Mouse (Mus musculus) T-helper 1 cell (primary cell): ENCODE measurements around the gene 4930432M17Rik.

Source experiments
- in situ Hi-C: fragments of 300-600 bp; cut with MboI, MseI; formaldehyde crosslinking; loops from one replicate; pipeline ENCODE4 v1.15.1; 2025; ENCODE audit warnings: high pct_unique_total_duplicates

The 4930432M17Rik gene

GRCm38 (mm10) chr3:121707106-121707505 is 36.5 kb downstream of the 4930432M17Rik start:
- in situ Hi-C loops = no loop called here

- in situ Hi-C loops = no loop called here
These were observed 40.5 kb downstream of the 4930432M17Rik start for GRCm38 (mm10) chr3:121710894-121711531.

GRCm38 (mm10) chr3:121712222-121712621 is 41.7 kb downstream of the 4930432M17Rik start:
- in situ Hi-C loops = no loop called here

GRCm38 (mm10) chr3:121713151-121713701 is 42.7 kb downstream of the 4930432M17Rik start:
- in situ Hi-C loops = no loop called here

GRCm38 (mm10) chr3:121713816-121714215 is 43.3 kb downstream of the 4930432M17Rik start:
- in situ Hi-C loops = no loop called here

- in situ Hi-C loops = no loop called here
These were observed 43.9 kb downstream of the 4930432M17Rik start for GRCm38 (mm10) chr3:121714461-121714860.

GRCm38 (mm10) chr3:121715336-121715735 is 44.8 kb downstream of the 4930432M17Rik start:
- in situ Hi-C loops = no loop called here

- in situ Hi-C loops = no loop called here
These were observed 45.3 kb downstream of the 4930432M17Rik start for GRCm38 (mm10) chr3:121715741-121716459.

- in situ Hi-C loops = no loop called here
These were observed 45.9 kb downstream of the 4930432M17Rik start for GRCm38 (mm10) chr3:121716480-121716879.

- in situ Hi-C loops = no loop called here
These were observed 48.1 kb downstream of the 4930432M17Rik start for GRCm38 (mm10) chr3:121718679-121719078.

- in situ Hi-C loops = loop anchor here (5.0 to 10.0 kb wide), 2 partner anchors 172 to 405 kb away; no protein-coding TSS in a partner anchor
These were observed 49.1 kb downstream of the 4930432M17Rik start for GRCm38 (mm10) chr3:121719701-121720100.

- in situ Hi-C loops = loop anchor here (5.0 to 10.0 kb wide), 2 partner anchors 174 to 406 kb away; no protein-coding TSS in a partner anchor
These were observed 50.5 kb downstream of the 4930432M17Rik start for GRCm38 (mm10) chr3:121720801-121721690.

GRCm38 (mm10) chr3:121721691-121722070 is 51.1 kb downstream of the 4930432M17Rik start:
- in situ Hi-C loops = loop anchor here (5.0 to 10.0 kb wide), 2 partner anchors 174 to 407 kb away; no protein-coding TSS in a partner anchor

GRCm38 (mm10) chr3:121722971-121723844 is 52.6 kb downstream of the 4930432M17Rik start, which contains the start of gene F3:
F3 (plus strand) TSS chr3:121723537.
- in situ Hi-C loops = loop anchor here (5.0 to 10.0 kb wide), 2 partner anchors 176 to 408 kb away; no protein-coding TSS in a partner anchor

- in situ Hi-C loops = loop anchor here (5.0 to 10.0 kb wide), 2 partner anchors 177 to 409 kb away; no protein-coding TSS in a partner anchor
These were observed 53.5 kb downstream of the 4930432M17Rik start for GRCm38 (mm10) chr3:121723968-121724524.

GRCm38 (mm10) chr3:121724553-121724952 is 54.0 kb downstream of the 4930432M17Rik start:
- in situ Hi-C loops = loop anchor here (5.0 to 10.0 kb wide), 2 partner anchors 177 to 410 kb away; no protein-coding TSS in a partner anchor

- in situ Hi-C loops = loop anchor here (10.0 kb wide), 1 partner anchor 411 kb away; no protein-coding TSS in a partner anchor
These were observed 55.1 kb downstream of the 4930432M17Rik start for GRCm38 (mm10) chr3:121725651-121726050.

- in situ Hi-C loops = loop anchor here (10.0 kb wide), 1 partner anchor 415 kb away; no protein-coding TSS in a partner anchor
These were observed 59.1 kb downstream of the 4930432M17Rik start for GRCm38 (mm10) chr3:121729678-121730077.
